Mouse (Mus musculus): Measurements from ENCODE around the gene Slc38a10.

Slc38a10 gene

DNA sequence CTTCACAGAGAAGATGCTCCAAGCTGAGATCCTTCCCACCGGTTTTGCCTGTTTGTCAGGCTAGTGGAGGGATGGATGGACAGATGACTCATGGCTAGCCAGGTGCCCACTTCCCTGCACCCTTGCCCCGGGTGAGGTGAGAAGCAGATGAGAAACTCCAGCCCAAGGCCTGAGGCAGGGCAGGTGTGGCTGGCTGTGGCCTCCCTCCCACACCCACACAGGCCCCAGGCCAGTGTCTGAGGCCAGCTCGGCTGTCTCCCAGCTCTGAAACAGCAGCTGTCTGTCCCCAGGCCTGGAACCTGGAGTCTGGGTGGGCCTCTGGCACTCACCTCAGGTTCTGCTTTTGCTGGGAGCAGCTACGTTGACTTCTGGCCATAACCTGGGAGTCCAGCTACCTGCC, 24.8 kb upstream of the Slc38a10 start:
- WGBS = 91% methylated on average over 4 of the region's 4 CpGs

DNA sequence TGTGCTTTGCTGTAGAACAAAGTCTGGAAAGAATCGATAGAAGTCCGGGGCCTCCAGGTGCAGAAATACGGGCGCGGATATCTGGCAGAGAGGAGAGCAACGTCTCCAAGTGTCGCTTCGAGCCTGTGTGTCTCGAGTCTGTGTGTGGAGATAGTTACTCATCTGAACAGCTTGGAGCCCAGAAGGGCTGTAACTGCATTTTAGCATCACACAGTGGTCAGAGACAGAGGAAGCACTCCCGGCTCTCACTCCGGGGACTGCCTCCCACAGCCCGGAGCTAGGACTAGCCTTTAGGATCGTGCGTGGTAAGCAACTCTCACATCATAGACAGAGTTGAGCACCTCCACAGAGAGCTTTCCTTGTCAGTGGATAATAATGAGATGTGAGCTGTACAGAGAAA, 22.1 kb upstream of the Slc38a10 start:
- 46% methylated on average over 14 of the region's 14 CpGs for WGBS

DNA sequence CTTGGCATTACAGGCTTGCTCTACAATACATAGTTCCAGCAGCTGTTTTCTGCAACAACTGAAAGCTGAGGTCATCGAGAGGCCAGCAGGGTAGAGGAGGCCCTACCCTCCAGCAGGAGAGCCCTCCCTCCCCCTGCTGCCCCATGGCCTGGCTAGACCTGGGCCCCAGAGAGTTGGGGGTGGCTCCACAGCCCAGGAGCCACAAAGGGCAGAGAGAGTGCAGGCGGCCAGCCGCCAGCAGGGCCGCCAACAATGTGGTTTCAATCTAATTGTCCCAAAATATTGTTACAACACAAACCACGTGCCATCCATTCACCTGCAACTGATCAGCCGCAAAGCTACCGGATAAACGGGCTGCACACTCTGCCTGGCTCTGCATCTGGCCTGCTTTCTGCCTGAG, 20.0 kb upstream of the Slc38a10 start:
- WGBS = 86% methylated on average over 8 of the region's 8 CpGs

DNA sequence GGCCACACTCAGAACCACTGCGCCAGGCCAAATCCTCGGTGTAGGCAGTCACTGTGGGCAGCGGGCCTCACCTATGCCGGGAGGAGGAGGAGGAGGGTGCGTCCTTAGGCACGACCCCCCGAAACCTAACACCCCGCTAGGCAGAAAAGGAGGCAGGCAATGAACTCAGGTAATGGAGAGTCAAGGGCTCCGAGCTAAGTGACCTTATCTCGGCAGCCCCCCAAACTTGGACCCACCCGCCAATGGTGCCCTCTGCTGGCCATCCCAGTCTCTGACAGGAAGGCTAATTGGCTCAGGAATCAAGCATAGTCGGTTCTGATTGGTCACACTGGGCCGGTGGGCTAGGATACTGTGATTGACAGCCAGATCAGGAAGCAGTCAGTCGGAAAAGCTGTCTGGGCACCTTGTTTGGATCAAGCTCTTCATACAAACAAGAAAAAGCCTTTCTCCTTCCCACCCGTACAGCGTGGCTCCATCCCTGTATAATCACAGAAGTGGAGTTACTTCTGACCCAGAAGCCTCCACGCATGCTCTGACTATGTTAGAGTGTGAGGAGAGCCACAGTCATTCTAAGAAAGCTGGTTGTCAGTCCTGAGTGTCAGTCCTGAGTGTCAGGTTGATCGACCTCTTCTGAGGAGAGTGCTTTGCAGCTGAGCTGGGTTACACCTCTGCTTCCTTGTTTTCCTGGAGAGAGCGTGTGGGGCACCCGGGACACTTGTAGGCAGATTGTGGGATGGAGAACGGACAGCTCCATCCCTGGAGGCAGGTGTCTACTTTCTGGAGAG, 18.3 kb upstream of the Slc38a10 start:
- WGBS = 36% methylated on average over 21 of the region's 21 CpGs

DNA sequence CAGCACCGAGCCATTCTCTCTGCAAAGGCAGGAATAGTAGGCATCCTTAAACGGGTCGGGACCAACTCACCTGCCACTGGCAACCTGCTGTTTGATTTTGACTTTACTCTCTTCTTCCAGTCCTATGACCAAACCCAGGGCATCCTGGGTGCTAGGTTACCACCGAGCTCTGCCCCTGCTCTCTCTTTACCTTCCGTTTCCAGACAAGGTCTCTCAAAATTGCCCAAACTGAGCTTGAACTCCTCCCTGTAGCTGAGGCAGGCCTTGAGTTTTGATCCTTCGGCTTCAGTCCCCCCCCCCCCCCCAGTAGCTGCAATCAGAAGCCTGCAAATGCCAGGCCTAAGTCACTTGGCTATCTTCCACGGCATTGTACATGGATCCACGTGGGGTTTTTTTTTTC, 17.4 kb upstream of the Slc38a10 start:
- 80% methylated on average over 8 of the region's 8 CpGs for WGBS

DNA sequence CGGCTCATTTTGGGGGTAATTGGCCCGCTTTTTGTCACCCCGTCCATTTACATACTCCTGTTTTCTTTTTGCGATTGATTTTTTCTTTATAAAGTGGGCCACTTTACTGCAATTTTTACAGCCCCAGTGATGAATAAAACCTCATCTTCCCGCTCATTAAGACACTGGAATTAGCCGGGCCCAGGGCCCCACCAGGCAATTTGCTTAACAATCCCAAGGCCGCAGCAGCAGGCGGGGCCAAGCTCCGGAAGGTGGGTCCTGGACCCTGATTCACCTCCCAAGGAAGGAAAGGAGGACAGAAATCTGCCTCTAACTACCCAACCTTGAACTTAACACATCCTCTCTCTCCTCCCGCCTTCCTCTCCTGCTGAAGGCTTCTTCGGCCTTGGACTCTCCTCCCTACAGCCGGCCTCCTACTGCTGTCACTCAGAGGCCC, 16.8 kb upstream of the Slc38a10 start:
- 87% methylated on average over 12 of the region's 12 CpGs for WGBS

DNA sequence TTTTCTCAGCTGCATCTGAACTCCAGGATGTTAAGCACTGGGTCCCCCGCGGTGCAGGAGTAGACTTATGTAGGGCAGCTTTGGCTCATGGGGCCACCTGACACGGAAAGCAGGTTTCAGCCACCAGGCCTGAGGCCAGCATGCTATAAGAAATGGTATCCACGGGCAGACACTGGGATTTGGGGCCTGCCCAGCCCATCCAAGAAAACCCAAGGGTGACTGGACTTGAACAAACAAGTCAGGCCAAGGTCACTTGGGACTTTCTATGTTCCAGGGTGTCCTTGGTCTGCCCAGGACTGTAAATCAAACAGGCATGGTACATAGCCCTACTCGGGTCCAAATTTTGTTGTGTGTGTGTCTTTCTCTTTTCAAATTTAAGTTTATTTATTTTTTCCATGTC, 15.9 kb upstream of the Slc38a10 start:
- WGBS = 83% methylated on average over 5 of the region's 5 CpGs

DNA sequence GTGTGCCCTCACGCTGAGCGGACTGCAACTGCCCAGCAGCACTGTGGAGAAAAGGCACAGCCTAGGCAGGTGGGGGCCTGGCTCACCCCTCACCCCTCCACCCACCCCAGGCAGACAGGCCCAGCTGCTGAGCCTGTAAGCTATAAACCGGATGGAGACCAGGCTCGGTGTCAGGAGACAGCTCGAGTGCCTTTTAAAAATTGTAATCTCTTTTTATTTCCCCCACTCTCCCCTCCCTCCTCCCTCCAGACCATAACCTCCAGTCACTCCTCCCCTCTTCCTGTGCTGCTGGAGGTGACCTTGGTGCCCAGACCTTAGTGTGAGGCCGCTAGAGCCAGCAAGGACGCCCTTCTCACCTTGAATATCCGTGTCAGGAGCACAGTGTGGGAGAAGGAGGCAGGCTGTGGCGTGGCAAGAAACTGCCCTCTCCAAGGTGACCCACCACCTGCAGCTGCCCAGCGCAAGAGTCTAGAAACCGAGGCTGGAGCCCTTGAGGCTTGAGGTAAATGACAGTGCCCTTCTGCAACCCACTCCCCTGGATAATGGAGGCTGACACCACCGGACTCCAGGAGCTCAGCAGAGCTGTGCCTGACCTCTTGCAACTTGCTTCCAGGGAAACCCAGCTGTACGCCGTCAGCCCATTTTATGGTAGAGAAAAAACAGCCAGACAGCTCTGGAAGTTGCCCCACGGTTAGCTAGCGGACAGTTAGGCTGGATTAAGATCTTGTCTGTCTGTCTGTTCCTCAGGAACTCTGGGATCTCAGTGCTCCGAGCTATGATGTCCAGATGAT, 13.5 kb upstream of the Slc38a10 start:
- 93% methylated on average over 17 of the region's 17 CpGs for WGBS

DNA sequence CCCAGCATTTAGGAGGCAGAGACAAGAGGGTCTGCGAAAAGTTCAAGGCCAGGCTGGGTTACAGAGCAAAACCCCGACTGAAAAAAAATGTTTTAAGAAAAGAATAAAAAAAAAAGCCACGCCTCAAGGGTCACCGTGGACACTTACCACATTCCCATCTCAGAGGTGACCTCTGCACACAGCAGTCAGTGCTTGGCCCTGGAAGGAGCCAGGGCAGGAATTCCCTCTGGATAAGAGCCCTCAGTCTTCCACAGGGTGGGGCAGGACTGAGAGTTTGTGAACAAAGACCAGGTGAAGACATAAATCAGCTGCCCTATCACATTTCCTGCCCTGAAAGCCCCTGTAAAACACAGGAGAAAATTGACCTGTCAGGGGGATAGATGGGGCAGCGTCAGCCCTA, 12.9 kb upstream of the Slc38a10 start:
- WGBS = 87% methylated on average over 5 of the region's 5 CpGs

DNA sequence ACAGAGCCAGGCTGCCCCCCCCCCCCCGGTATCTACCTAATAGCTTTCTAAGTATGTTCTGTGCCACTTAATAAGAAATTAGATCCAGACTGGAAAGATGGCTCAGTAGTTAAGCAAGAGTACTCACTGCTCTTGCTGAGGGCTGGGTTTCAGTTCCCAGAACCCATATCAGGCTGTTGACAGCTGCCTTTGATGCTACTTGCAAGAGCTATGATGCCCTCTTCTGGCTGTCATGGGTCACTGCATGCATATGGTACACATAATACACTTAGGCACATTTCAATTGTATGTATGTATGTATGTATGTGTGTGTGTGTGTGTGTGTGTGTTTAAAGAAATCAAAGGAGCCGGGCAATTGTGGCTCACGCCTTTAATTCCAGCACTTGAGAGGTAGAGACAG, 12.1 kb upstream of the Slc38a10 start:
- WGBS = 93% methylated on average over 3 of the region's 3 CpGs

DNA sequence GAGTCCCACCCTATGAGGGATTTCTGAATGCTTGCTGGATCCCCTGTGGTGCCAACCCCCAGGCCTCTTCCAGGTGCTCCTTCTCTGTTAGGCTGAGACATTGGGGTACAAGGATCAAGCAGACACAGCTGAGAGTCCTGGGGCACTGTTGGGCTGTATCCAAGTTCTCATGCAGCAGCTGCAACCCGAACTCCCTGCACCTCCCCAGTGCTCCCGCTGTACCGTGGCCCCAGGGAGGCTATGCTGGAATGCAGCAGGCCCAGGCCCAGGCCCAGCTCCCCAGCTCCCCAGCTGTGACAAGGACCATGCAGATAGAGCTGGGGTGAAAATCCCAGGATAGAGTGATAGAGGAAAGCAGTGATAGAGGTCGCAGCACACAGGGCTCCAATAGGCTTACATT, 10.1 kb upstream of the Slc38a10 start:
- WGBS = 84% methylated on average over 4 of the region's 4 CpGs

DNA sequence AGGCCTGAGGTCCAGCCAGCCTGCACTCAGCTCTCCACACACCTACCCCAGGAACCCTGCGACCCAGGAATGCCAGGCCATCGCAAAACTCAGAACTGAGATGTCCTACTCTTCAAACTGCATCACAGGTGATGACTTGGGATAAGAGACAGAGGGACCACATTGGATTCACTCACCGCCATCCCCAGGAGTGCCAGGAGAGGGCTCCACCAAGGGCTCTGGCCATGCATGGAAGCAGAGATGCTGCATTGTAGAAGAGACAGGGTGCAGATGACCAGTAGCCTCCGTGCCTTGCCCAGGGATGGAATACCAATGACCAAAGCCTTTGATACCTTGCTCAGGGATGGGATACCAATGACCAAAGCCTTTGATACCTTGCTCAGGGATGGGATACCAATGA, 9.3 kb upstream of the Slc38a10 start:
- 89% methylated on average over 4 of the region's 4 CpGs for WGBS

DNA sequence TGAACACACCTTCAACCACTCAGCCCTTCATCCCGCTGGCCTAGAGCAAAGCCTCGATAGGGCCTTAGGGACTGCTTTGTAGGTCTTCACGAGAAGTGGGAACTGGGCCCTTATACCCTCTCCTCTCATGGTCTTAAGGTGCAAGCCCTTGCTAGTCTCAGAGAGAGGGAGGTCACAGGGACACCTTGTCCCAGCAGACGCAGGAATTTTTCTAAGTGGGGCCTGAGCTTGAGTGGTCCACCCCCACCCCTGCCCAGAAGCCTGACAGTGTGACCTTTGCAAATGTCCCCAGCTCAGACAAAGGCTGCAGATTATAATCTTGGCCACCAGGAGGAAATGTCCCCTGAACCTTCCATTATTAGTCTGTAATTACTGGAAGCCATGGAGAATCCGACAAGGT, 8.5 kb upstream of the Slc38a10 start:
- WGBS = 75% methylated on average over 5 of the region's 5 CpGs

DNA sequence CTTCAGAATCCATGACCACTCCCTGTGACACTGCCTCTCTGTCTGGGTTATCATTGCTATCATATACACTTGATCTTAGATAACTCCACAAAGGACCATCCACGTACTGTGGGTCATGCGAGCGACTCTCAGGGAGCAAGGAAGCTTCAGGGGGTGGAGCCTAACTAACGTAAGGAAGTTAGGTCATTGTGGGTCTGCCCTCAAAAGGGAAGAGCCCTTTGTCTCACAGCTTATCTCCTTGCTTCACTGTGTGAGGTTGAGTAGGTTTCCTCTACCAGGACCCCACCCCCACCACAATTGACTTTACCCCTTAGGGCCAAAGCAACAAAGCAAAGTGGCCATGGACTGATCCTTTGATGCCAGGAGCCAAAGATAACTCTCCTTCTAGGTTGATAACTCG, 7.7 kb upstream of the Slc38a10 start:
- WGBS = 69% methylated on average over 5 of the region's 5 CpGs

DNA sequence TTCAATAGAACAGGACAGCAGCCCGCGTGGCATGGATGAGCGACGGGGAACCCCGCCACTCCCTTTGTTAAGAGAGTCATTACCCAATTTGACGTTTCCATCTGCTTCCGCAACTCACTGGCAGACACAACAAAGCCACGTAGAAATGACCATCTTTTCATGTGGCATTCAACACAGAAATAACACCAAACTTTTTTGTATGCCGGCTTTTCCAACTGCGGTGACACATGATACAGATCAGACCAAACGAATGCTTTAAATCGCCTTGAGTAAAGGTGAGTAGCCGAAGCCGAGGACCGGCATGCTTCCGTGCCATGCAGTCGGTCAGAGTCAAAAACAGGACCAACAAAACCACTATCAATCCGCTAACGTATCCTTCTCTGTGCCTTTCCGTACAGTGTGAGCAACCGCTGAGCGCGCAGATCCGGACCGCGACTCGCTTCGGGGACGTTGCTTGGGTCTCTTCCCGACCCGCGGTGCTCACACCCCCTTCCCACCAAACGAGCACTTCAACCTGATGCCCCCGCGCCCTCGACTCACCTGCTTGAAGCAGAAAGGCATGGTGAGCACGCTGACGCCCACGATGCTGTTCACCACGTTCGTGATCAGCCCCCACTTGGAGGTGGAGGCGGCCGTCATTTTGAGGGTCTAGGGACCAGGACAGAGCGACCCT, 570 bp downstream of the Slc38a10 start:
- under 1% methylated on average over 44 of the region's 44 CpGs for WGBS

DNA sequence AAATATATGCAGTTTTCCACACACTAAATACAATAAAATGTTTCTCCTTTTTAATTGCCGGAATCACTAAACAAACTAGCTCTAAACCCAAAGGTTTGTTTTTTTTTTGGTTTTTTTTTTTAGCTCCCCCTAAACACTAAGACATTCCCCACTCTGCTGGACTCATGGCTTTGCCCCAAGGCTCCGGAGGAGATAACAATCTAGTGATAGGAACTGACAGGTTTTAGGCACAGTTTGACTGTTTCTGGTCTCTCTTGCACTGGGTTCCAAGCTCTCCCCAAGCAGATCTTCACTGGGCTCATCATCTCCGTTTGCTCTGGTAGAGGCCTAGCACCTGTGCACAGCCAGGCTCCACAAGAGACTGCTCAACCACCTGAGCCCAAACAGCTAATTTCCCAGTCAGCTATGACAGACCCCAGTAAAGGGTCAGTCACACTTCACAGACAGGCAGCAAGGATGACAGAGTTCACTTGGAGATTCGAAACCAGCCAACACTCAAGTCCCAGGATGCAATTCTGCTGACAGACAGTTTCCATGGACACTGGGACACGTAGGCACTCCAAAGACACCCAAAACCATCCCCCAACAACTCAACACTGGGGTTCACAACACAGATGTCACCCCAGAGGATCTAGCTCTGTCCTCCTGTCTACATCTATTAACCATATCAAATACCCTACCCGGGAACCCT, 1.5 kb downstream of the Slc38a10 start:
- WGBS = 44% methylated on average over 6 of the region's 6 CpGs

DNA sequence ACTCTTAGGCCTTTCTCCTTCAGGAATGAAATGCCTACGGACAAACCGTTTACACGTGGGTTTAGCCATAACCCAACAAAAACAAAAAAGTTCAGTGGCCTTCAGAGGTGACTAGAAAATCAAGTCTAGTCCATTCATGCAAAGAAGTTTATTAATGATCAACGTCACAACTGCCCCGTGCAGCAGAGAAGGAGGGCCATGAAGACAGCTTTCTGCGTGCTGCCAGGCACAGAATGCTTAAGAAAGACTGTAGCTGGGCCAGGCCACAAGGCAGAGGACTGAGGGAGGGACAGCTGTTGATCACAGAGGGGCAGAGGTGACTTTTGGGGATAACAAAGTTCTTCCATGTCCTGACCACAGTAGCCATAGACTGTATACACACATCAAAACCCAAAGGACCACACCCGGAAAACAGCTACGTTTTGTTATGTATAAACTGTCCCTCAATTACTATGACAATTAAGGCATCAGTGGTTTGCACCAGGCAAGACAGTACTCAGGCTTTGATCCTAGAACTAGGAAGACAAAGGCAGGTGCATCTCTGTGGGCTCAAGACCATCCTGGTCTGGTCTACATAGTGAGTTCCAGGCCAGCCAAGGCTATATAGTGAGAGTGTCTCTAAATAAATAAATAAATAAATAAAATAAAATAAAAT, 2.8 kb downstream of the Slc38a10 start:
- 94% methylated on average over 8 of the region's 8 CpGs for WGBS

DNA sequence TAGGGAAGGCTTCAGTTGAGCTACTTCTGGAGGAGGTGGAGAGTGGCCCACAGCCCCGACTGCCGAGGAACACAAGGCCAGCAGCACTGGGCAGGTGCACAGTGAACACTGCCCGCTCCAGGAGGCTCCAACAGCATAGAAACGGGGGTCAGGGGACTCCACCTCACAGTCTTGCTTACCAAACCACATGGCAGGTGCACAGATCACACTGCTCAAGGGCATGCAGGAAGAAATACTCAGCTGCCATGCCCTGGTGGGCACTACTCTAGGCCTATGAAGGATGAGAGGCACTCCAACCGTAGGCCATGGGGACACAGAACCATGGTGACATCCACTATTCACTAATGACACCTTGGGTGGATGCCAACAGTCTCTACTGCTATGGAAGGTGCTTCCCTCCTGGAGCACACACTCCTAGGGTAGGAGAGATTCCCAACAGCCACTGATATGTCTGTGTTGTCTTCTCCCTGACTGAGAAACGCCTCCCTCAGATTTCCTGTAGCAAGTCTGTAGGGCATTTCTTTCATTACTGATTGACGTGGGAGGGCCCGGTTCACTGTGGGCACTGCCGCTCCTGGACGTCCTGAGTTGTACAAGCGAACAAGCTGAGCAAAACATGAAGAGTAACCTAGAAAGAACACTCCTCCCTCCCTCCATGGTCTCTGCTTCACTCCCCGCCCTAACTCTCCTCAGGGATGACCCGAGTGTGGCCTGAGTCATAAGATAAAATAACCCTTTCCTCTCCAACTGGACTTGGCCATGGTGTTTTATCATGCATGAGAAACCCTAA, 7.2 kb downstream of the Slc38a10 start:
- 82% methylated on average over 13 of the region's 13 CpGs for WGBS

DNA sequence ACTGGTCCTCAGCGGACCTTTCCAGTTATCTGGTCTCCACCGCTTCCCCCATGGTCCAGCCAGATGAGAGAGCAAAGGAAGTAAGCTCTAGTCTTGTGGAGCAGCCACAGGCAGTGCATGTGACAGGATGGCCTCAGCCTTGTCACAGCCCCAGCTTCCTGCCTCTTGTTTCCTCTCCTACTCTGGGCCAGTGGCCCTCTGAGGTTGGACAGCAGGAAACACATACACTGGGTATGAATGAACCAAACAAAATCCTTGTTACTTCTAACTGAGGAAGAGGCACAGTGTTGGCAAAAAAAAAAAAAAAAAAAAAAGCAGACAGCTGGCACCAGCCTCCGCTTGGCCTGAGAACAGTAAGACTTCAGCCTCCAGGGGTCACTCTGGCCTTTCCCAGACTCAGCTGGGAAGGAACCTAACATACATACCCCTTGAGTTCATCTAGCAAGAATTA, 8.5 kb downstream of the Slc38a10 start:
- 52% methylated on average over 3 of the region's 3 CpGs for WGBS

DNA sequence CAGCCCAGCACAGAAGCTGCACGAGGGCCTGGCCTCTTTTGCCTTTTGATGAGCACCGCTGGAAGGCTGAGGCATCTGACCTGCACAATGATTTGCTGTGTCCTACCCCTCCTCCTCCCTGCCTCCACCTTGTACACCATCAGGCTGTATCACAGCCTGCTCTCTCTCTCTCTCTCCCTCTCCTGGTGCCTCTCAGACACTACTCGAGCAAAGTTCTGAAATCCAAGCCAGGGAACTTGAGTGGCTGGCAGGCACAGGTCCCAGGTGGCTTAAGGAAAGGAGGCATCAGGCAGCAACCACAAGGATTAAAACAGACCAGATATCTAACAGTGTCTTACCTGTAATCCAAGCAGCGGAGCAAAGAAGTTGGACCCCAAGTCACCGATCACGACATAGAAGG, 10.9 kb downstream of the Slc38a10 start:
- 75% methylated on average over 6 of the region's 6 CpGs for WGBS

DNA sequence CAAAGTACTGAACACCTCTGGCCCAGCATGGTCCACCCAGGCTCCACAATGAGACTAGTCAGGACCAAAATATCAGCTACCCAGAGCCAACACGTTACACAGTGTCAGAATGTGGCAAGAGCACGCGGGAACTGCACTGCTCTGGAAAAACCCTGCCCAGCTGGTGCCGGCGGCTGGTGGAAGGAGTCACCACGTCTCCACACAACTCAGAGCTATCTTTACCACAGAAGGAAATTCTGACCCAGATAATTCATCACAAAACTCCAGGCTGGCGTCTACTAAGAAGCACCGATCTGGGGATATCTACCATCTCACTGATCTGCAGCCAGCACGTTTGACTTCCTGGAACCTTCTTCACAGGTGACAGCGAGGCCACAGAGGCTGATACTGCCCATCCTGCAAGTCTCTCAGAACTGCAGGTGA, 11.8 kb downstream of the Slc38a10 start:
- 51% methylated on average over 10 of the region's 10 CpGs for WGBS
